ENCODE assay signal across 8 mouse cellular contexts in the genomic region with DNA sequence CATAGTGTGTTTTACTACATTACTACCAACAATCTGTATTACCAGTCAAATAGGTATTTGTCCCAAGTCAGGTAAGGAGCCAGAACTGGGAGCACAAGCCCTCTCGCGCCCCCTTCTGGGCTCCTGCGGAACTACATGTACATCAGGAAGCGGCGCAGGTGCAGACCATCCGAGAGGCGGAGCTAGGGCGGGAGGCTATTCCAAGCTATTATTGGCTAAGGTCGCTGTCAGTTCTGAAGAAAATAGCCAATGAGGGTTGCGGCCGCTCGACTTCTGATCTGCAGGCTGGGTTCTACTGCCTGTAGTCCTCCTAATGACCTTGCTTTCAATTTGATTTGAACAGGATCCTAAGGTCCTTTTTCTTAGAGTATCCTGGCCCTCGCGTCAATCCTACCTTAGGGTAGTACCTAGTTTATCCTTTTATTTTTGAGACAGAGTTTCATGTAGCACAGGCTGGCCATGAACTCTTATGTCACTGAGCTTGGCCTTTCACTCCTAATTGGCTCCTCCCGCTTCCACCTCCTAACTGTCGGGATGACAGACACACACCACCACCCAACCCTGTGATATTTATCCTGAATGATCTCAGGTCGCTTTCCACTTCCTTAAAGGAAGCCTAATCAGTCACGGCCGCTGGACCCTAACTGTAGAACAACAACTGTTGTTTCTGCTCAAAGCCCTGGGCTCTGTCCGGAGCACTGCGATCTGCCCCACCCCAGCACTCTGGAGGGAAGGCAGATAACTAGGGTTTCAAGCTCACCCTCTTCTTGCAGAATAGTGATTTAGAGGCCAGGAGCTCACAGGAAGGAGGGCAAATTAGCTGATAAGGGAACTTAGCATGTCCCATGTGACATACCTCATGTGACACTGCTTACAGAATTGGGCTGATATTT. TPM values are rescaled to one million over a fixed set of nuclear protein-coding genes. Genes with fewer than 3 reads are reported as not detected.
DNase-seq lines count a peak whose midpoint lies in the region; ATAC-seq and TF ChIP-seq lines count a peak whose summit lies in the region.

No protein-coding gene starts in this region.

- peak; percentile 99 for TF ChIP-seq CTCF in liver, embryonic 14.5 days (IDR thresholded peaks at IDR 0.05; ENCODE audit: low read depth)
- TF ChIP-seq CTCF in stomach, postnatal 0 days (IDR thresholded peaks at IDR 0.05; ENCODE audit: low read depth) = peak; percentile 98

- no peak for TF ChIP-seq EP300 in liver, embryonic 14.5 days (IDR thresholded peaks at IDR 0.05; ENCODE audit: low read depth)
- no peak for TF ChIP-seq EP300 in stomach, postnatal 0 days (optimal IDR thresholded peaks at IDR 0.05)

- peak; percentile 95 for DNase-seq in CD4-positive, CD25-positive, alpha-beta regulatory T cell, adult 2 months (ENCODE audit: low read depth, low spot score)
- peak; percentile 95 for DNase-seq in c-Kit-negative CD71-positive TER-119-positive erythroid progenitor cells, embryonic 14.5 days (ENCODE audit: low read depth, low spot score)
- DNase-seq in fibroblast of lung, adult 2 months (ENCODE audit: low read depth) = peak; percentile 69
- peak; percentile 95 to 96 for DNase-seq in kidney, postnatal 25 days
- peak; percentile 92 to 94 (median 93) for DNase-seq in liver, embryonic 14.5 days (ENCODE audit: low read depth in 3 of 3, low spot score in 3 of 3)
- DNase-seq in neural tube, embryonic 11.5 days (ENCODE audit: low spot score) = peak; percentile 89
- DNase-seq in stomach, postnatal 0 days (ENCODE audit: low spot score) = peak; percentile 97

- peak overlapping the region; percentile 79 for H3K27ac ChIP-seq in heart, embryonic 15.5 days
- peak overlapping the region; percentile 79 for H3K27ac ChIP-seq in liver, embryonic 14.5 days
- H3K27ac ChIP-seq in neural tube, embryonic 11.5 days (ENCODE audit: low read depth, low read length) = no peak overlapping the region
- no peak overlapping the region for H3K27ac ChIP-seq in stomach, postnatal 0 days (replicated peaks)

- 7% methylated on average over 21 of the region's 21 CpGs for WGBS in heart, embryonic 15.5 days
- WGBS in liver, embryonic 14.5 days (ENCODE audit: insufficient replicate concordance) = 4% methylated on average over 21 of the region's 21 CpGs
- 15% methylated on average over 21 of the region's 21 CpGs for WGBS in neural tube, embryonic 11.5 days
- WGBS in stomach, postnatal 0 days = 11% methylated on average over 21 of the region's 21 CpGs

- peaks cover 19% of the 10 kb centered on the region for H3K4me1 ChIP-seq in heart, embryonic 15.5 days (replicated peaks)
- H3K4me1 ChIP-seq in liver, embryonic 14.5 days (replicated peaks; ENCODE audit: control insufficient read depth in 2 of 2, insufficient read depth in 2 of 2, low read length in 1 of 2) = peaks cover 10 to 22% of the 10 kb centered on the region in 2 experiments
- H3K4me1 ChIP-seq in neural tube, embryonic 11.5 days (ENCODE audit: control insufficient read depth, insufficient read depth, low read length) = no peaks in the 10 kb centered on the region
- H3K4me1 ChIP-seq in stomach, postnatal 0 days (replicated peaks; ENCODE audit: control insufficient read depth, insufficient read depth) = 0 out of 2 replicates have a peak, but pooled peaks cover 2% of the 10 kb centered on the region

- no peaks in the 10 kb centered on the region for H3K27me3 ChIP-seq in heart, embryonic 15.5 days
- H3K27me3 ChIP-seq in liver, embryonic 14.5 days (ENCODE audit: control insufficient read depth, insufficient read depth, low read length) = no peaks in the 10 kb centered on the region
- H3K27me3 ChIP-seq in neural tube, embryonic 11.5 days (ENCODE audit: control insufficient read depth, insufficient read depth, low read length) = no peaks in the 10 kb centered on the region
- H3K27me3 ChIP-seq in stomach, postnatal 0 days (ENCODE audit: control insufficient read depth, insufficient read depth, low read length) = no peaks in the 10 kb centered on the region

- H3K9me3 ChIP-seq in heart, embryonic 15.5 days (replicated peaks) = no peaks in the 10 kb centered on the region
- no peaks in the 10 kb centered on the region for H3K9me3 ChIP-seq in liver, embryonic 14.5 days (ENCODE audit: control insufficient read depth, low read length)
- no peaks in the 10 kb centered on the region for H3K9me3 ChIP-seq in neural tube, embryonic 11.5 days (ENCODE audit: control insufficient read depth, low read length)
- no peaks in the 10 kb centered on the region for H3K9me3 ChIP-seq in stomach, postnatal 0 days (ENCODE audit: control insufficient read depth, low read length)

- H3K36me3 ChIP-seq in heart, embryonic 15.5 days = no peaks in the 10 kb centered on the region
- H3K36me3 ChIP-seq in liver, embryonic 14.5 days (replicated peaks; ENCODE audit: control insufficient read depth, insufficient read depth, low read depth) = no peaks in the 10 kb centered on the region
- no peaks in the 10 kb centered on the region for H3K36me3 ChIP-seq in neural tube, embryonic 11.5 days (ENCODE audit: control insufficient read depth, insufficient read depth, low read length)
- H3K36me3 ChIP-seq in stomach, postnatal 0 days (ENCODE audit: control insufficient read depth, insufficient read depth, low read length) = no peaks in the 10 kb centered on the region

- ATAC-seq in heart, embryonic 15.5 days (replicated peaks; ENCODE audit: insufficient number of reproducible peaks, insufficient read depth, low FRiP score, low read depth) = peak; percentile 91
- ATAC-seq in liver, embryonic 14.5 days (ENCODE audit: insufficient read depth) = peak; percentile 92
- ATAC-seq in neural tube, embryonic 11.5 days (ENCODE audit: insufficient read depth, low FRiP score, low TSS enrichment) = peak; percentile 83
- ATAC-seq in stomach, postnatal 0 days (ENCODE audit: low FRiP score, low TSS enrichment) = peak; percentile 89

- peak overlapping the region; percentile 53 for H3K4me2 ChIP-seq in heart, embryonic 15.5 days
- H3K4me2 ChIP-seq in liver, embryonic 14.5 days (ENCODE audit: low read depth) = peak overlapping the region; percentile 80
- peak overlapping the region; percentile 26 for H3K4me2 ChIP-seq in neural tube, embryonic 11.5 days (ENCODE audit: low read depth)
- H3K4me2 ChIP-seq in stomach, postnatal 0 days (replicated peaks; ENCODE audit: low read depth) = peak overlapping the region; percentile 38

- peak overlapping the region; percentile 33 for H3K4me3 ChIP-seq in heart, embryonic 15.5 days
- peak overlapping the region; percentile 54 to 65 for H3K4me3 ChIP-seq in liver, embryonic 14.5 days (ENCODE audit: insufficient read depth in 1 of 2, low read depth in 2 of 2, low read length in 2 of 2)
- H3K4me3 ChIP-seq in neural tube, embryonic 11.5 days (ENCODE audit: low read depth, low read length) = 0 out of 2 replicates have a peak overlapping the region, but pooled peaks have one; percentile 9
- 0 out of 2 replicates have a peak overlapping the region, but pooled peaks have one; percentile 12 for H3K4me3 ChIP-seq in stomach, postnatal 0 days (ENCODE audit: low read depth, low read length)

- H3K9ac ChIP-seq in heart, embryonic 15.5 days = 0 out of 2 replicates have a peak overlapping the region, but pooled peaks have one; percentile 5
- peak overlapping the region; percentile 61 for H3K9ac ChIP-seq in liver, embryonic 14.5 days (replicated peaks)
- no peak overlapping the region for H3K9ac ChIP-seq in neural tube, embryonic 11.5 days (ENCODE audit: low read length)
- H3K9ac ChIP-seq in stomach, postnatal 0 days (ENCODE audit: low read length) = no peak overlapping the region

RNA-seq across cellular contexts. Expression of gene Keap1, which starts 18.4 kb away (rescaled TPM):
- 43.4 and 56.9 TPM in 2 replicates for polyA plus RNA-seq in heart, embryonic 15.5 days (2015; fragmentation: Nextera tagmentation; extraction: Ambion mirVana)
- polyA plus RNA-seq in liver, embryonic 14.5 days (2012; rRNA removed) = 15.1 and 15.8 TPM in 2 replicates
- polyA plus RNA-seq in liver, embryonic 14.5 days (2014; fragmentation: Nextera tagmentation; extraction: Ambion mirVana) = 15.6 and 16.4 TPM in 2 replicates
- 32.3 and 34.1 TPM in 2 replicates for polyA plus RNA-seq in neural tube, embryonic 11.5 days (2014; fragmentation: Nextera tagmentation; extraction: Ambion mirVana)
- polyA plus RNA-seq in stomach, postnatal 0 days (2015; fragmentation: Nextera tagmentation; extraction: Ambion mirVana) = 37.2 and 40.8 TPM in 2 replicates

RNA-seq across cellular contexts. Expression of gene S1pr5, which starts 27.5 kb away (rescaled TPM):
- 0.05 and 0.11 TPM in 2 replicates for polyA plus RNA-seq in heart, embryonic 15.5 days (2015; fragmentation: Nextera tagmentation; extraction: Ambion mirVana)
- polyA plus RNA-seq in liver, embryonic 14.5 days (2012; rRNA removed) = 0.06 TPM in 2 replicates
- 0.09 and 0.10 TPM in 2 replicates for polyA plus RNA-seq in liver, embryonic 14.5 days (2014; fragmentation: Nextera tagmentation; extraction: Ambion mirVana)
- 0.73 and 1.7 TPM in 2 replicates for polyA plus RNA-seq in neural tube, embryonic 11.5 days (2014; fragmentation: Nextera tagmentation; extraction: Ambion mirVana)
- 4.7 and 5.0 TPM in 2 replicates for polyA plus RNA-seq in stomach, postnatal 0 days (2015; fragmentation: Nextera tagmentation; extraction: Ambion mirVana)

RNA-seq across cellular contexts. Expression of gene Atg4d, which starts 44.4 kb away (rescaled TPM):
- polyA plus RNA-seq in heart, embryonic 15.5 days (2015; fragmentation: Nextera tagmentation; extraction: Ambion mirVana) = 48.5 and 50.9 TPM in 2 replicates
- 21.5 and 38.9 TPM in 2 replicates for polyA plus RNA-seq in liver, embryonic 14.5 days (2012; rRNA removed)
- polyA plus RNA-seq in liver, embryonic 14.5 days (2014; fragmentation: Nextera tagmentation; extraction: Ambion mirVana) = 69.3 and 78.1 TPM in 2 replicates
- 47.2 and 55.1 TPM in 2 replicates for polyA plus RNA-seq in neural tube, embryonic 11.5 days (2014; fragmentation: Nextera tagmentation; extraction: Ambion mirVana)
- polyA plus RNA-seq in stomach, postnatal 0 days (2015; fragmentation: Nextera tagmentation; extraction: Ambion mirVana) = 38.6 and 41.7 TPM in 2 replicates

RNA-seq across cellular contexts. Expression of gene Pde4a, which starts 55.2 kb away (rescaled TPM):
- 13.0 and 13.5 TPM in 2 replicates for polyA plus RNA-seq in heart, embryonic 15.5 days (2015; fragmentation: Nextera tagmentation; extraction: Ambion mirVana)
- polyA plus RNA-seq in liver, embryonic 14.5 days (2012; rRNA removed) = 1.3 and 1.4 TPM in 2 replicates
- 1.1 and 1.4 TPM in 2 replicates for polyA plus RNA-seq in liver, embryonic 14.5 days (2014; fragmentation: Nextera tagmentation; extraction: Ambion mirVana)
- 5.4 and 7.5 TPM in 2 replicates for polyA plus RNA-seq in neural tube, embryonic 11.5 days (2014; fragmentation: Nextera tagmentation; extraction: Ambion mirVana)
- 2.5 and 3.0 TPM in 2 replicates for polyA plus RNA-seq in stomach, postnatal 0 days (2015; fragmentation: Nextera tagmentation; extraction: Ambion mirVana)

Comparison
In these comparisons a context has a peak if more than half of its experiments do, and no peak if none do; other contexts are left out.
1. H3K27ac ChIP-seq: peak in heart, embryonic 15.5 days (single experiment) and liver, embryonic 14.5 days (single experiment); none in neural tube, embryonic 11.5 days (single experiment) and stomach, postnatal 0 days (single experiment).
2. H3K4me2 ChIP-seq: peak in every context shown above with its lines; median percentile 80 in liver, embryonic 14.5 days; 53 in heart, embryonic 15.5 days; 38 in stomach, postnatal 0 days; 26 in neural tube, embryonic 11.5 days.
3. H3K4me3 ChIP-seq: peak in every context shown above with its lines; median percentile 60 in liver, embryonic 14.5 days; 33 in heart, embryonic 15.5 days; 12 in stomach, postnatal 0 days; 9 in neural tube, embryonic 11.5 days.
4. H3K9ac ChIP-seq: peak in heart, embryonic 15.5 days (single experiment) and liver, embryonic 14.5 days (single experiment); none in neural tube, embryonic 11.5 days (single experiment) and stomach, postnatal 0 days (single experiment).
5. Peak in every context shown above with its lines, with median percentiles within 50 percentile points of each other: DNase-seq and ATAC-seq.